Mouse (Mus musculus): ENCODE results near the gene Herc1. TPM values are rescaled to one million over a fixed set of nuclear protein-coding genes. Genes with fewer than 3 reads are reported as not detected.

Herc1 gene
- total RNA-seq, 2 experiments from 2014 or later = 36.8 to 40.2 TPM

DNA sequence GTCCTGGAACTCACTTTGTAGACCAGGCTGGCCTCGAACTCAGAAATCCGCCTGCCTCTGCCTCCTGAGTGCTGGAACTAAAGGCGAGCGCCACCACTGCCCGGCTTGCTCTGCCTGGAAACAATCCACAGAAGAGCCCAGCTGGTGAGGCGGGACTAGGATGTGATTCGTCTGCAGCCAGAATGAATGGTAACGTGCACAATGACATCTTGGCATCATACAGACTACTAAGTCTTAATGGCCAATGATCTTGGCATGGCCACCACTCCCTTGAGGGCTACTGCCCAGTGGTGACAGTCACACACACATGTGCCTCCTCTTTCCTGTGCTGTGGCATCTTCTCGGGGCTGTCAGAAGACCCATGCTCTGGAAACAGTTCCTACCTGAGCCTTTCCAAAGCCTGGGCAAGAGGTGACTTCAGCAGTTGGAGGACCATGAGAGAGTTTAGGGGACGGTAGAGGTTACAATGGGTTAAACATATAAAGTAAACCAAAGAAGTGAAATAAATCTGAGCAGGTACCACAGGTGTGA lies 165.5 kb downstream of the Herc1 start:
- DNase-seq = no peak
- intact Hi-C loops (cut with DNase I) = no loop called here

DNA sequence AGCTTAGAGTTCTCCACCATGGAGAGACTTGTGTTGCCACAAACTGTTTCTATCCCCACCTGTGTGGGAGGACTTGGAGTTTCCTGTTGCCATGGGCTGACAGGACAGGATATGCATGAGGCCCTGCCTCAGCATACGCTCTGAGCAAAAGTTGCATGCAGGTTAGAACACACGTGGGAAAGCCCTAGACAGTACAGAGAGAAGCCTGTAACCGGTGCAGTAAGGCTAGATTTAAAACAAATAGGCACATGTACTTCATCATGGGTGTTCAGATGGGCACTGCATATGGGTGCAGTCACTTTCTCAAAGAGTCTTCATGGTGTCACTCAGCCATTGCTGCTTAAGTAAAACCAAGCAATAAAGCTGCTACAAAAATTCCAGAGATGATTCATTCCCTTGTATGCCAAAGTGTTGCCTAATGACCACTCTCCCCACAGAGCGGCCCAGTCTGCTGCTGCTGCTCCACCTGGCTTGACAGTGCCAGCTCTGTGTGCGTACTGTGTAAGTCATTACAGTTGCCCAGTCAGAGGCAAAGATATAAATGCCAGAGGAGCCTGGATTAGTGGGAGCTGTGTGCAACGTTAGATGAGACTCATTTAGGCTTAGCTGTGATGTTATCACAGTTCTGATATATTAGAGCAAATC lies 166.2 kb downstream of the Herc1 start:
- intact Hi-C loops (cut with DNase I) = no loop called here
- DNase-seq = peak in 1 of 2 experiments; percentile 14

DNA sequence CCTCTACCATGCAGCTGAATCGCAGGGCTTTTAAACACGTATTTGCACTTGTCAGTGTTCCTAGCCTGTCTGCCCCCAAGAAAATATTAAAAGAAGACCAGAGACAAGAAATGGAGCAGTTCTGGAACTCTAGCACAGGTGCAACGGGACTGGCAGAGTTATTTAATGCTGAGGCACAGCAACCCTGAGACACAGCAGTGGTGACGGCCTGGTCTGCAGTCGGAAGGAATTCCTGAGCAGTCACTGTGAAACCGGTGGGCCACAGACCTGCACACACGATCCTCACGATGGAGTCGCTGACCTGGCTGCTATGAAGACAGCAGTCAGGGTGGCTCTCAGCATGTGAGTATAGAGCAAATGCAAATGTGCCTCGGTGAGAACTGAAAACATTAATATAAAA lies 167.5 kb downstream of the Herc1 start:
- DNase-seq = no peak
- intact Hi-C loops (cut with DNase I) = no loop called here

DNA sequence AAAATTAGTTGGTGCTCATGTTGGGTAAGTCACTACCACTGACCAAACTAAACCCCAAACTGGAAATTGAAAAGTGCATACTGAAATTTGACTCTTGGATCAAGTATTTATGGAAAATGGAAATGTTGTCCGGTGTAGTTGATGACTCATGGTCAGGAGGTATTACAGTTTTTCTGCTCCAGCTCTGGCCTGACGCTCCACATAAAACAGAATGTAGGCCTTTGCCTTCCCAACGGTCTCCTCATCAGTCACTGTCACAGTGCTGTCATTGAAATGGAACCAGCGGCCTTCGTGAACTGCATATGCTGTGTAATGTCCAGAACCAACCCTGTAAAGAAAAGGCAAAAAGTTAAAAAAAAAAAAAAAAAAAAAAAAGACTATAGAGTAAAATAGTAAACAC lies 168.0 kb downstream of the Herc1 start:
- intact Hi-C loops (cut with DNase I) = no loop called here
- no peak for DNase-seq

DNA sequence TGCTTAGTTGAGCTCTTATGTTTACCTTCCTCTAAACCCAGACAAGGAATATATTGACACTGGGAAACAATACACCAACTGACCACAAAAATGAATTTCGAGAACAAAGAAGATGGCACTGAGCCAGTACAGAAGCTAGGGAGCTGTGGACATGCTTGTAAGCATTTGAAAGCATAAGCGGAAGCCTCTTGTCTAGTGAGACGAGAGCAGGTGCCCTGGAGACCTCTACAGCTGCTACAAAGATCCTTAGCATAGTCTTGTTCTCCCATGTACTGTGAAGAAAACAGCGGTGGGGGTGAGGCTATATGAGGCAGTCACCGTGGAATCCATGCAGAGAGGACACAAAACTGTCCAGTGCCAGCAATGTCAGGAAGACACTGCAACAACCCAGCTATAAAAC lies 168.7 kb downstream of the Herc1 start:
- DNase-seq = no peak
- intact Hi-C loops (cut with DNase I) = no loop called here

DNA sequence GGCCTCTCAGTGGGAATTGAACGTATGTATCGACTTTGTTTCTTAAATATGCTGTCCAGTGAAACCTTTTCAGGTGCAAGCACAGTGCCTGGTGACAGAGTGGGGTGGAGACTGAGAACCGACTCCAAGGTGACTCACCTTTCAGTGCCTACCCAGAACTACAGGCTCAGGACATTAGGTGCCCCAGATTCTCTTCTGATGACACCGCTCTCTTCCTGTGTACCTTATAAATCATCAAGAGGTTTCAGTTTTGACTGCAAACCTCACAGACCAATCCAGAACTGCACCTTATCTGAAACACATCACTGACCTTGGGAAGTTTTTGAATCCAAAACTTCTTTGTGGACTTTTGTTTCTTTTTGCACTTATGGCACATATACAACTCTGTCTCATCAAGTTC lies 170.0 kb downstream of the Herc1 start:
- DNase-seq = no peak
- intact Hi-C loops (cut with DNase I) = no loop called here

DNA sequence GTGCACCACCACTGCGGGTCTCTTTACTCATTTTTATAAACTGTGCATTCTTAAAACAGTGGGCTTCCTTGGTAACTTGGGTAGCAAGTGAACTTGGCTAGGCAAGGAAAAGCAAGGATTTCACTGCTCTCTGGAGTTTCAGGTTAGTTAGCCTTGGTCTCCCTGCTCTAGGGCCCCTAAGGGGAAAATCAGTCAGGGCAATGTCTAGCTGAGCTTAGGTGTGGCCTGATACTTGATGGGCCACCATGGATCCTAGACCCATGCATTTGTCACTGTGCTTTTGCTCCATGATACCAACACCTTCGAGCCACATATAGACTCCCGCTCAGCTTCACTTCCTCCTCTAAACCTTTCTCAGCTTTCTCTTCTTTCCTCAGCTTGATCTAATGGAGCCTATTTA lies 171.3 kb downstream of the Herc1 start:
- intact Hi-C loops (cut with DNase I) = no loop called here
- no peak for DNase-seq

DNA sequence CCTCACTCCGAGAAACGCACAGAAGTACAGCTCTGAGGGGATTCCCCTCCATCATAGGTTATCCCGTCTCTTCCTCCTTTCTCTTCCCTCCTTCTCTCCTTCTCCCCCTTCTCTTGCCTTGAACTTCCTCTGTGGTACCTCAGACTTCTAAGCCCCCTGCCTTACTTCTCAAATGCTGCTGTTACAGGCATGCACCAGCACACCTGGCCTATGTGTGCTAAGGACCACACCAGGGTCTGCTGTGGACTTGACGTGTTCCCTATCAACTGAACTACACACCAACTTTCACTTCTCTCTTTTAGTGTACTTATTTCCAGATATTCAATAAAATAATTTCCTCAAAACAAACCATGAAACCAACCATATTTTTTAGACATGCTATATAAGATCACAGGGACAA lies 192.5 kb downstream of the Herc1 start:
- intact Hi-C loops (cut with DNase I) = no loop called here
- no peak for DNase-seq

Other genes starting within 250 kb of the Herc1 start
- gene Snx1, start 223.9 kb upstream of the Herc1 start, total RNA-seq (2021) = 10 to 100 TPM; 27.7 to 29.8 TPM
- 10 to 100 TPM; 65.6 to 69.9 TPM for gene Ciao2a, start 223.8 kb upstream of the Herc1 start, total RNA-seq (2021)
- 1 to 10 TPM; 4.6 to 6.2 TPM for gene Dapk2, start 192.2 kb upstream of the Herc1 start, total RNA-seq (2021)
- gene Fbxl22, start 164.1 kb downstream of the Herc1 start, total RNA-seq (2021) = 10 to 100 TPM; 28.1 to 33.0 TPM
- 10 to 100 TPM; 22.1 to 30.2 TPM for gene Usp3, start 242.7 kb downstream of the Herc1 start, total RNA-seq (2021)

All from heart, postnatal 36 days (tissue).